Mouse (Mus musculus) intestine, embryonic 14.5 days (tissue): Measurements from ENCODE around the gene Man1c1. TPM values are rescaled to one million over a fixed set of nuclear protein-coding genes. Genes with fewer than 3 reads are reported as not detected.

Source experiments
- ATAC-seq: fragments of 200-750 bp; cut with Nextera tagmentation; replicated peaks from 2 replicates; pipeline ENCODE4 v1.8.0; 2017; ENCODE audit warnings: low read depth, moderate number of reproducible peaks, moderate TSS enrichment, moderate library complexity; ENCODE audit not compliant: low FRiP score, low TSS enrichment
- DNase-seq: peaks from one replicate; pipeline ENCODE4 v3.0.0-alpha.2; 2018; ENCODE audit warnings: low spot score
- H3K27ac ChIP-seq: fragments of 300-500 bp; sonication (generic); 2 replicates; pipeline ENCODE4 v1.5.1; 2014; ENCODE audit warnings: low read depth, mild to moderate bottlenecking, control low read depth
- H3K27me3 ChIP-seq: fragments of 300-500 bp; sonication (generic); replicated peaks from 2 replicates; pipeline ENCODE4 v1.6.1; 2014; ENCODE audit warnings: low read length, control low read depth; ENCODE audit not compliant: control insufficient read depth, insufficient read depth
- H3K36me3 ChIP-seq: fragments of 300-500 bp; sonication (generic); 2 replicates; pipeline ENCODE4 v1.6.1; 2014; ENCODE audit warnings: low read length, control low read depth; ENCODE audit not compliant: control insufficient read depth, insufficient read depth
- H3K4me1 ChIP-seq: fragments of 300-500 bp; sonication (generic); replicated peaks from 2 replicates; pipeline ENCODE4 v1.6.1; 2014; ENCODE audit warnings: low read length, control low read depth, mixed read lengths; ENCODE audit not compliant: control insufficient read depth, insufficient read depth
- H3K4me2 ChIP-seq: fragments of 300-500 bp; sonication (generic); 2 replicates; pipeline ENCODE4 v1.6.1; 2014; ENCODE audit warnings: low read length
- H3K4me3 ChIP-seq: fragments of 300-500 bp; sonication (generic); 2 replicates; pipeline ENCODE4 v1.5.1; 2014; ENCODE audit warnings: low read depth, low read length, control low read depth, mixed read lengths
- H3K9ac ChIP-seq: fragments of 300-500 bp; sonication (generic); 2 replicates; pipeline ENCODE4 v1.6.1; 2014; ENCODE audit warnings: mild to moderate bottlenecking, low read length
- H3K9me3 ChIP-seq: fragments of 300-500 bp; sonication (generic); 2 replicates; pipeline ENCODE4 v1.6.1; 2016; ENCODE audit warnings: low read length, control low read depth; ENCODE audit not compliant: control insufficient read depth
- WGBS: fragments of 180-500 bp; shearing (Covaris S2); extraction: QIAGEN DNeasy Blood & Tissue Kit; methylation state at CpG from one replicate; pipeline ENCODE4 v1.1.7; 2014; 5-methylcytosine and 5-hydroxymethylcytosine counted together
- polyA plus RNA-seq: library from polyadenylated mRNA; unstranded; fragments of >200 nt; fragmentation: Nextera tagmentation; extraction: Ambion mirVana; gene quantifications from 2 replicates; pipeline ENCODE4 v1.2.1, GENCODE M21; 2014

The Man1c1 gene
- polyA plus RNA-seq, 1 experiment from 2014 or later: 3.6 TPM

DNA sequence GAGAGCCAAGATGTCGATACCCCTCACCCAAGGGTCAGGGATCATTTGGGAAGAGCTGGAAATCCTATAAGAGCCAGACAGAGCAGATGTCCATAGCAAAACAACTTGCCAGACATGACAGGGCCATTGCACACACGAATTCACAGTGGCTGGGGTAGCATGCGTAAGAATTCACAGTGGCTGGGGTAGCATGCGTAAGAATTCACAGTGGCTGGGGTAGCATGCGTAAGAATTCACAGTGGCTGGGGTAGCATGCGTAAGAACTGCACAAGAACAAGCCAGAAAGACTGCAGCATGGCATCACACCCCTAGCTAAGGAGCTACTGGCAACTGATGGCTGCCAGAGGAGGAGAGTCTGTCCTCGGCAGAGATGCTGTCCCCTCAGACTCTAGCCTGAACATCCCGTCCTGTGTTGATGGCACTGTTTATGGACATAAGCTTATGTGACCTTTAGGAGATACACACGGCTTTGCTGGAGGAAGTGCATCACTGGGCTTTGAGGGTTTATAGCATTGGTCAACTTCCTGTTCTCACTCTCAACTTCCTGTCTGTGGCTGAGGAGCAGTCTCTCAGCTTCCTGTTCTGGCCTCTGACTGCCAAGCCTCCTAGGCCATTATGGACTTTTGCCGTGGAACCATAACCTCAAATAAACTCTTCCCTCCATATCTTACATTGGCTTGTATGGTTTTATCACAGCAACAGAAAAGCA, 109.2 kb downstream of the Man1c1 start:
- Histone ChIP-seq H3K9ac (no peak overlapping the region), H3K27me3 (no peaks in the 10 kb centered on the region), H3K9me3 (no peaks in the 10 kb centered on the region), H3K4me2 (no peak overlapping the region), H3K36me3 (no peaks in the 10 kb centered on the region), H3K27ac (no peak overlapping the region), H3K4me1 (peaks cover 8% of the 10 kb centered on the region; the same call in 1 of the 2 replicates), H3K4me3 (no peak overlapping the region)
- no peak for ATAC-seq
- DNase-seq: no peak
- 88% methylated on average over 10 of the region's 10 CpGs for WGBS

- Histone ChIP-seq H3K36me3 (no peaks in the 10 kb centered on the region), H3K4me1 (peaks cover 8% of the 10 kb centered on the region; the same call in 1 of the 2 replicates), H3K4me3 (no peak overlapping the region), H3K9ac (no peak overlapping the region), H3K27me3 (no peaks in the 10 kb centered on the region), H3K9me3 (no peaks in the 10 kb centered on the region), H3K4me2 (no peak overlapping the region), H3K27ac (no peak overlapping the region)
- DNase-seq (no peak), ATAC-seq (no peak)
- 65% methylated on average over 4 of the region's 4 CpGs for WGBS
Measured at GRCm38 (mm10) chr4:134592442-134592841, 111.6 kb downstream of the Man1c1 start.

- DNase-seq: no peak
- H3K9ac ChIP-seq: no peak overlapping the region
- H3K27me3 ChIP-seq: no peaks in the 10 kb centered on the region
- peaks cover 8% of the 10 kb centered on the region; the same call in 1 of the 2 replicates for H3K4me1 ChIP-seq
- H3K27ac ChIP-seq: no peak overlapping the region
- no peak overlapping the region for H3K4me2 ChIP-seq
- 55% methylated on average over 11 of the region's 11 CpGs for WGBS
- no peaks in the 10 kb centered on the region for H3K36me3 ChIP-seq
- ATAC-seq: no peak; the same call in 1 of the 2 replicates
- no peak overlapping the region for H3K4me3 ChIP-seq
- no peaks in the 10 kb centered on the region for H3K9me3 ChIP-seq
Measured at GRCm38 (mm10) chr4:134591506-134592061, 112.5 kb downstream of the Man1c1 start.

- Histone ChIP-seq H3K4me1 (peaks cover 8% of the 10 kb centered on the region; the same call in 1 of the 2 replicates), H3K9me3 (no peaks in the 10 kb centered on the region), H3K27me3 (no peaks in the 10 kb centered on the region), H3K36me3 (no peaks in the 10 kb centered on the region), H3K4me3 (no peak overlapping the region), H3K4me2 (no peak overlapping the region), H3K9ac (no peak overlapping the region), H3K27ac (no peak overlapping the region)
- ATAC-seq: no peak
- 85% methylated on average over 10 of the region's 10 CpGs for WGBS
- no peak for DNase-seq
Measured at GRCm38 (mm10) chr4:134590227-134590926, 113.7 kb downstream of the Man1c1 start.

DNA sequence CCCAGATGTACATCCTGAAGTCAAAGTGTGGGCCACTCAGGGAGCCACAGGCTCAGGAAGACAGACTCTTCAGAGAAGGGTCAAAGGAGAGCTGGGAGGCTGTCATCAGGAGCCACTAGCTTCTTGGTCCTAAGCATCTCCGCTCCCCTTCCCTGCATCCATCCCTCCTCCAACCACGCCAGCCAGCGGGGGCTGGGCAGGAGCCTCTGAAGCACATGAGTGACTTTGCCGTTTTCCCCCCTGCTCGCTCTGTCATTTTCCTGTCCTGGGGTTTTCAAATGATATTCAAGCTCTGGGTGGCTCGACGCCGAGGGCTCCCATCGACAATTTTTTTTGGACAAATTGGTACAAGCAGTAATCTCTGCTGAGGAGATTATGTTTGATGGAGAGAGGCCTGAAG, 114.3 kb downstream of the Man1c1 start:
- no peak overlapping the region for H3K27ac ChIP-seq
- 87% methylated on average over 9 of the region's 9 CpGs for WGBS
- H3K27me3 ChIP-seq: no peaks in the 10 kb centered on the region
- H3K4me2 ChIP-seq: no peak overlapping the region
- no peaks in the 10 kb centered on the region for H3K36me3 ChIP-seq
- H3K9ac ChIP-seq: no peak overlapping the region
- H3K4me1 ChIP-seq: peaks cover 8% of the 10 kb centered on the region; the same call in 1 of the 2 replicates
- DNase-seq: no peak
- no peak for ATAC-seq
- no peaks in the 10 kb centered on the region for H3K9me3 ChIP-seq
- H3K4me3 ChIP-seq: no peak overlapping the region

- peaks cover 8% of the 10 kb centered on the region; the same call in 1 of the 2 replicates for H3K4me1 ChIP-seq
- WGBS: 82% methylated on average over 5 of the region's 5 CpGs
- H3K4me3 ChIP-seq: no peak overlapping the region
- no peak overlapping the region for H3K9ac ChIP-seq
- no peak overlapping the region for H3K27ac ChIP-seq
- H3K36me3 ChIP-seq: no peaks in the 10 kb centered on the region
- no peaks in the 10 kb centered on the region for H3K9me3 ChIP-seq
- H3K27me3 ChIP-seq: no peaks in the 10 kb centered on the region
- no peak overlapping the region for H3K4me2 ChIP-seq
- no peak for ATAC-seq
- no peak for DNase-seq
Measured at GRCm38 (mm10) chr4:134588951-134589350, 115.1 kb downstream of the Man1c1 start.

- Histone ChIP-seq H3K4me3 (no peak overlapping the region), H3K4me1 (peaks cover 8% of the 10 kb centered on the region; the same call in 1 of the 2 replicates), H3K27me3 (no peaks in the 10 kb centered on the region), H3K4me2 (no peak overlapping the region), H3K9ac (no peak overlapping the region), H3K36me3 (no peaks in the 10 kb centered on the region), H3K9me3 (no peaks in the 10 kb centered on the region), H3K27ac (no peak overlapping the region)
- WGBS: 86% methylated on average over 9 of the region's 9 CpGs
- DNase-seq: no peak
- ATAC-seq: no peak
Measured at GRCm38 (mm10) chr4:134588287-134588686, 115.8 kb downstream of the Man1c1 start.

DNA sequence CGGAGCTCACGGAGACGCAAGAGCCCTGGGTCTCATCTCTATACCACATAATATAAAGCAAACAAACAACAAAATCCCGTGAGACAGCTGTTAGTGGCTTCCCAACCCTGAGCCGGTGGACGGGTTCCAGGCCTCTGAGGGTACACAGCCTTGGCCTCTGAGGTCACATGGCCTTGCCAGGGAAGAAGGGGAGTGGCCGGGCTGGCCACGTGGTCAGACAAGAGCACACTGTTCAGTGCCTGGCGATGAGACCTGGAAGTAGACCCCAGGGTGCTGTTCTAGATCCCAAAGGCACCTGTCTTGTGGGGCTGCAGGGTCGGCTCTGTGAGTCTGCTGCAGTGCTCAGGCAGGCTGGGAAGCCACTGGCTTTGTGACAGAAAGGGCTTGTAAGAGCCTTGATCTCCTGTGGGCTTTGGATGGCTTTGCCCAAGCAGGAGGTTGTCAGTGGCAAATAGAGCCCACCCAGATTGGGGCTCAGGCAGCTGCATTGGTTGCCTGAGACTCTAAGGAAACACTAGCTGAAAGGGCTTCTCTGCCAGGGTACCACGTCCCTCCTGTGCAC, 116.4 kb downstream of the Man1c1 start:
- 45% methylated on average over 11 of the region's 11 CpGs for WGBS
- no peak overlapping the region for H3K4me3 ChIP-seq
- DNase-seq (no peak), ATAC-seq (no peak)
- no peaks in the 10 kb centered on the region for H3K36me3 ChIP-seq
- no peak overlapping the region for H3K9ac ChIP-seq
- H3K4me1 ChIP-seq: peaks cover 8% of the 10 kb centered on the region; the same call in 1 of the 2 replicates
- H3K27ac ChIP-seq: no peak overlapping the region
- H3K27me3 ChIP-seq: no peaks in the 10 kb centered on the region
- H3K4me2 ChIP-seq: no peak overlapping the region
- H3K9me3 ChIP-seq: no peaks in the 10 kb centered on the region
